Mouse (Mus musculus): ENCODE measurements at regions not wholly inside any gene's neighbourhood (a gene's known extent, or its start where the extent isn't known, plus 50 kb on each side); places are given as distances from the start of the nearest gene placed in this dataset.

GRCm38 (mm10) chr16:78067532-78068118 lies 233.7 kb upstream of the Cxadr start:
- TF ChIP-seq CTCF (IDR thresholded peaks at IDR 0.05; ENCODE audit: low read depth) (no peak), EP300 (IDR thresholded peaks at IDR 0.05; ENCODE audit: low read depth) (no peak)

Data from liver, embryonic 14.5 days (tissue).